Mouse (Mus musculus) neural tube, embryonic 15.5 days (tissue): ENCODE data around the gene Sox11. TPM values are rescaled to one million over a fixed set of nuclear protein-coding genes. Genes with fewer than 3 reads are reported as not detected.

Source experiments
- ATAC-seq: fragments of 200-750 bp; cut with Nextera tagmentation; 2 replicates; pipeline ENCODE4 v1.8.0; 2017; ENCODE audit warnings: mild to moderate bottlenecking, moderate TSS enrichment, moderate library complexity; ENCODE audit not compliant: low FRiP score
- H3K27ac ChIP-seq: fragments of 300-500 bp; sonication (generic); replicated peaks from 2 replicates; pipeline ENCODE4 v1.5.1; 2015; ENCODE audit warnings: mild to moderate bottlenecking, inconsistent platforms
- H3K27me3 ChIP-seq: fragments of 300-500 bp; sonication (generic); replicated peaks from 2 replicates; pipeline ENCODE4 v1.6.1; 2015; ENCODE audit warnings: inconsistent platforms
- H3K36me3 ChIP-seq: fragments of 300-500 bp; sonication (generic); 2 replicates; pipeline ENCODE4 v1.6.1; 2015; ENCODE audit warnings: inconsistent platforms
- H3K4me1 ChIP-seq: fragments of 300-500 bp; sonication (generic); 2 replicates; pipeline ENCODE4 v1.6.1; 2015; ENCODE audit warnings: inconsistent platforms
- H3K4me2 ChIP-seq: fragments of 300-500 bp; sonication (generic); 2 replicates; pipeline ENCODE4 v1.6.1; 2015; ENCODE audit warnings: inconsistent platforms, mild to moderate bottlenecking, moderate library complexity
- H3K4me3 ChIP-seq: fragments of 300-500 bp; sonication (generic); replicated peaks from 2 replicates; pipeline ENCODE4 v1.5.1; 2015; ENCODE audit warnings: mild to moderate bottlenecking, inconsistent platforms
- H3K9ac ChIP-seq: fragments of 300-500 bp; sonication (generic); replicated peaks from 2 replicates; pipeline ENCODE4 v1.6.1; 2015; ENCODE audit warnings: mild to moderate bottlenecking, inconsistent platforms
- H3K9me3 ChIP-seq: fragments of 300-500 bp; sonication (generic); replicated peaks from 2 replicates; pipeline ENCODE4 v1.6.1; 2016; ENCODE audit warnings: inconsistent platforms
- WGBS: fragments of 180-500 bp; shearing (Covaris S2); methylation state at CpG from one replicate; pipeline ENCODE4 v1.1.7; 2015; ENCODE audit warnings: mixed read lengths; 5-methylcytosine and 5-hydroxymethylcytosine counted together
- polyA plus RNA-seq: library from polyadenylated mRNA; unstranded; fragments of >200 nt; fragmentation: Nextera tagmentation; extraction: Ambion mirVana; gene quantifications from 2 replicates; pipeline ENCODE4 v1.2.1, GENCODE M21; 2015

The Sox11 gene
- polyA plus RNA-seq, 1 experiment from 2014 or later = 197 TPM

- ATAC-seq = no peak
- WGBS = 60% methylated on average over 3 of the region's 3 CpGs
These were observed 43.7 kb downstream of the Sox11 start for GRCm38 (mm10) chr12:27298721-27299120.

GRCm38 (mm10) chr12:27294191-27294590 lies 48.2 kb downstream of the Sox11 start:
- Histone ChIP-seq H3K36me3 (no peaks in the 10 kb centered on the region), H3K27ac (no peak overlapping the region), H3K27me3 (no peaks in the 10 kb centered on the region), H3K4me1 (peaks cover 12% of the 10 kb centered on the region), H3K4me3 (no peak overlapping the region), H3K9me3 (no peaks in the 10 kb centered on the region), H3K9ac (no peak overlapping the region), H3K4me2 (no peak overlapping the region)
- 22% methylated on average over 1 of the region's 1 CpGs for WGBS
- ATAC-seq = no peak

More at GRCm38 (mm10) chr12:27298721-27299120, 43.7 kb downstream of the Sox11 start:
- Histone ChIP-seq H3K4me3 (no peak overlapping the region), H3K4me2 (no peak overlapping the region), H3K27ac (no peak overlapping the region), H3K4me1 (peaks cover 6% of the 10 kb centered on the region), H3K9me3 (no peaks in the 10 kb centered on the region), H3K36me3 (no peaks in the 10 kb centered on the region), H3K9ac (no peak overlapping the region), H3K27me3 (no peaks in the 10 kb centered on the region)

- no peak overlapping the region for H3K27ac ChIP-seq
- H3K4me2 ChIP-seq = no peak overlapping the region
- no peak for ATAC-seq
- H3K9me3 ChIP-seq = no peaks in the 10 kb centered on the region
- 49% methylated on average over 10 of the region's 10 CpGs for WGBS
- H3K9ac ChIP-seq = no peak overlapping the region
- H3K4me3 ChIP-seq = no peak overlapping the region
- H3K27me3 ChIP-seq = no peaks in the 10 kb centered on the region
- peaks cover 12% of the 10 kb centered on the region for H3K4me1 ChIP-seq
- no peaks in the 10 kb centered on the region for H3K36me3 ChIP-seq
These were observed 48.6 kb downstream of the Sox11 start for GRCm38 (mm10) chr12:27293736-27294135.

- Histone ChIP-seq H3K9me3 (no peaks in the 10 kb centered on the region), H3K4me1 (peaks cover 12% of the 10 kb centered on the region), H3K27me3 (no peaks in the 10 kb centered on the region), H3K4me3 (no peak overlapping the region), H3K36me3 (no peaks in the 10 kb centered on the region), H3K4me2 (no peak overlapping the region), H3K9ac (no peak overlapping the region), H3K27ac (no peak overlapping the region)
- ATAC-seq = no peak; the same call in 1 of the 2 replicates
- 22% methylated on average over 1 of the region's 1 CpGs for WGBS
These were observed 49.2 kb downstream of the Sox11 start for GRCm38 (mm10) chr12:27293208-27293607.
